Mouse (Mus musculus) yolk sac, embryonic 10.5 days (tissue): ENCODE measurements around the gene Uhrf2.

Experiments
- DNase-seq: peaks from one replicate; pipeline ENCODE4 v3.0.0-alpha.2; 2017; ENCODE audit warnings: low spot score

Uhrf2 gene

GRCm38 (mm10) chr19:30124999-30125669 is 94.8 kb downstream of the Uhrf2 start:
- DNase-seq: no peak

DNA sequence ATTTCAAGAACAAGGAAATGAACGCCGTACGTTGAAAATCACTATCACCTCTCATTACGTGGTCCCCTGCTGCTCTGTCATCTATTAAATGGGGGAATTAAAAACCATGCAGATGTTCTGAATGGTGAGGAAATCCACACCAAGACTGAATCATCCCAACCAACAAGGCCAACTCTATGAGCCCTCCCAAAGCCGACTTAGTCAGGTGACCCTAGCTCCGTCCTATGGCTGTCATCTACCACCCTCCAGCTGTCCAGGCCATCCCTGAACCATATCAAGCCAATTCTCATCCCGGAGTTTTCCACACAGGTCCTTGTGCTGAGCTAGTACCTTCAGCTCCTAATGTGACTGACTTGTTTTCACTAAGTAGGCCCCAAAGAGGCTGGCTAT is 95.4 kb downstream of the Uhrf2 start:
- no peak for DNase-seq

- DNase-seq: no peak
Observed at GRCm38 (mm10) chr19:30128177-30128576, 97.9 kb downstream of the Uhrf2 start.

GRCm38 (mm10) chr19:30136308-30136707 is 106.0 kb downstream of the Uhrf2 start:
- DNase-seq: no peak
